Mouse (Mus musculus): ENCODE results near the gene Ednra. TPM values are rescaled to one million over a fixed set of nuclear protein-coding genes. Genes with fewer than 3 reads are reported as not detected.

Gene Ednra
- 10 to 100 TPM; 57.7 to 70.6 TPM for total RNA-seq (2021)

- peak; percentile 79 to 80 for DNase-seq
- intact Hi-C loops (cut with DNase I): loop anchor here (2.0 to 5.0 kb wide), 3 partner anchors 93 to 278 kb away; no protein-coding TSS in a partner anchor
Measured at GRCm38 (mm10) chr8:77724046-77724930, at the start of gene Ednra. Gene Ednra, minus strand, starts transcription at chr8:77724464.

- intact Hi-C loops (cut with DNase I): no loop called here
- DNase-seq: no peak
Measured at GRCm38 (mm10) chr8:77773831-77774230, 49.6 kb upstream of the Ednra start.

- DNase-seq: no peak
- intact Hi-C loops (cut with DNase I): no loop called here
Measured at GRCm38 (mm10) chr8:77773256-77773655, 49.0 kb upstream of the Ednra start.

- intact Hi-C loops (cut with DNase I): no loop called here
- peak; percentile 62 to 65 for DNase-seq
Measured at GRCm38 (mm10) chr8:77772210-77772886, 48.1 kb upstream of the Ednra start.

GRCm38 (mm10) chr8:77770966-77771365, 46.7 kb upstream of the Ednra start:
- intact Hi-C loops (cut with DNase I): no loop called here
- DNase-seq: peak in 1 of 2 experiments; percentile 11

GRCm38 (mm10) chr8:77768916-77769315, 44.7 kb upstream of the Ednra start:
- intact Hi-C loops (cut with DNase I): no loop called here
- DNase-seq: peak; percentile 20 to 25

- intact Hi-C loops (cut with DNase I): no loop called here
- DNase-seq: no peak
Measured at GRCm38 (mm10) chr8:77764253-77764652, 40.0 kb upstream of the Ednra start.

GRCm38 (mm10) chr8:77762967-77763366, 38.7 kb upstream of the Ednra start:
- DNase-seq: no peak
- intact Hi-C loops (cut with DNase I): no loop called here

GRCm38 (mm10) chr8:77755441-77755840, 31.2 kb upstream of the Ednra start:
- intact Hi-C loops (cut with DNase I): no loop called here
- DNase-seq: peak in 1 of 2 experiments; percentile 27

- DNase-seq: no peak
- intact Hi-C loops (cut with DNase I): no loop called here
Measured at GRCm38 (mm10) chr8:77753796-77754195, 29.5 kb upstream of the Ednra start.

- intact Hi-C loops (cut with DNase I): no loop called here
- no peak for DNase-seq
Measured at GRCm38 (mm10) chr8:77752041-77752440, 27.8 kb upstream of the Ednra start.

GRCm38 (mm10) chr8:77750407-77750806, 26.1 kb upstream of the Ednra start:
- DNase-seq: no peak
- intact Hi-C loops (cut with DNase I): no loop called here

- DNase-seq: no peak
- intact Hi-C loops (cut with DNase I): no loop called here
Measured at GRCm38 (mm10) chr8:77744476-77744875, 20.2 kb upstream of the Ednra start.

- intact Hi-C loops (cut with DNase I): no loop called here
- no peak for DNase-seq
Measured at GRCm38 (mm10) chr8:77742395-77742794, 18.1 kb upstream of the Ednra start.

GRCm38 (mm10) chr8:77741050-77741777, 16.9 kb upstream of the Ednra start:
- DNase-seq: no peak
- intact Hi-C loops (cut with DNase I): no loop called here

GRCm38 (mm10) chr8:77738419-77738818, 14.2 kb upstream of the Ednra start:
- no peak for DNase-seq
- intact Hi-C loops (cut with DNase I): no loop called here

- DNase-seq: no peak
- intact Hi-C loops (cut with DNase I): no loop called here
Measured at GRCm38 (mm10) chr8:77737327-77737726, 13.1 kb upstream of the Ednra start.

GRCm38 (mm10) chr8:77733792-77734191, 9.5 kb upstream of the Ednra start:
- intact Hi-C loops (cut with DNase I): no loop called here
- DNase-seq: no peak

GRCm38 (mm10) chr8:77732964-77733363, 8.7 kb upstream of the Ednra start:
- intact Hi-C loops (cut with DNase I): no loop called here

GRCm38 (mm10) chr8:77725406-77725805, 1.1 kb upstream of the Ednra start:
- no peak for DNase-seq
- intact Hi-C loops (cut with DNase I): loop anchor here (2.0 kb wide), 1 partner anchor 95 kb away; no protein-coding TSS in a partner anchor

More at GRCm38 (mm10) chr8:77732964-77733363, 8.7 kb upstream of the Ednra start:
- DNase-seq: no peak

- intact Hi-C loops (cut with DNase I): loop anchor here (2.0 to 5.0 kb wide), 3 partner anchors 93 to 279 kb away; no protein-coding TSS in a partner anchor
- DNase-seq: peak; percentile 70 to 80
Measured at GRCm38 (mm10) chr8:77723534-77724045, 674 bp downstream of the Ednra start.

Measured in heart, postnatal 10 days (tissue).